Mouse (Mus musculus) layer of hippocampus, adult 11-12 months (tissue): ENCODE measurements around the gene Fmnl2.

Source experiments
- DNase-seq: peaks from one replicate; pipeline ENCODE4 v3.0.0; 2022; ENCODE audit warnings: low spot score

The Fmnl2 gene

DNA sequence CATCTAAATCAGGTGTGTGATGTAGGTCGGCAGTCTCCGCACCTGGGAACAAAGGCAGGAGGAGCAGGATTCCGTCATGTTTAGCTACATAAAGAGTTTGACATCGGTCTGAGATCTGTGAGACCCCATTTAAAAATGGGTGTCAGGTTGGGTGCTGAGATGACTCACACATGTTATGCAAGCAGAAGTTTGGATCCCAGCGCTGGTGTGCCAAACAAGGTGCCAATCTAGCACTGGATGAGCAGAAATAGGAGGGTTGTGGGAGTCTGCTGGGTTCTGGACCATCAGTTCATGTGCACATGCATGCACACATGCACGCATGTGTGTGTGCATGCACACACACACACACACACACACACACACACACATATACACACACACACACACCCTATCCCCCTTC, 129.4 kb downstream of the Fmnl2 start:
- DNase-seq = no peak

DNA sequence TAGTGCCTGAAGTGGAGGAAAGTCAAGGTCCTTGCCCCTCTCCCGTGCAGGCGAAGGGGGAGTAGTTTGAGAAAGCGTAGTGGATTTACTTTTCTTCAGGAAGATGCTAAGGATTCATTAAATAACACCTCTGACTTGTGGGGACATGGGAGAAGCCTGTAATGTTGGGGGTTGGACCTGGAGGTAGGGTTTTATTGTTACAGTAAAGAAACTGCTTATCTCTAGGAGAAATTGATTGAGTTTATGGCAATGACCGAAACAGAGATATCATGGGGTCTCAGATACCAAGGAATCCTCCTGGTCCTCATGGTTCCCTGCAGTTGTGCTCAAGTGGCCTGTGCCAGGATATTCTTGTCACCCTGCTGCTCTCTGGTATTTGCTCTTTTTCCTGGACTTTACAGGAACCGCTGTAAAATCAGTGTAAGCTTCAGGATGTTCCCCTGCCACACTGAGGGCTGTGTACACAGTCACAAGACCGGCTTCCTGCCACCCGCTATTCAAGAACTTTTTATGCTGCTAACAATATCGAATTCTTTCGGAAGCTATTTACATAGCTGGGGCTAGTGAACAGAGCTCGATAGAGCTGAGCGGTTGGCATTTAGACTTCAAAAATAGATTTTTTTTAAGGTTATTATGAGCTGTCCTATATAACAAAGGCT, 130.1 kb downstream of the Fmnl2 start:
- DNase-seq = no peak

DNA sequence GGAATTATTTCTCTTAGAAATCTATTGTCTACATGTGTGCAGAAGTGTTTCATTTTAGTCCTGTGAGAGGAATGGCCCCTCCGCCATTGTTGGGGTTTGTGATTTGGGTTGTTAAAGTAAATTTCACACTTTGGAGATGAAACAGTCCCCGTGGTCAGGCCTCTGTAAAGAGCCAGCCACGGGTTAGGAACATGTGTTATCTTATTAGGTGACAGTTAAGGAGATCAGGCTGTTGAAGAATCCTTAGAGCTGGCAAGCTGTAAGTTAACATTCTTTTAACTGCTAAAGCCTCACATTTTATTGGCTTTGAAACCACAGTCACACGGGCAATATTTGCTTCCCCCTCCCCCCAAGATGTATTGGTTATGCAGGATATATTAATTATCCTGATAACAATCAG, 131.7 kb downstream of the Fmnl2 start:
- DNase-seq = no peak

DNA sequence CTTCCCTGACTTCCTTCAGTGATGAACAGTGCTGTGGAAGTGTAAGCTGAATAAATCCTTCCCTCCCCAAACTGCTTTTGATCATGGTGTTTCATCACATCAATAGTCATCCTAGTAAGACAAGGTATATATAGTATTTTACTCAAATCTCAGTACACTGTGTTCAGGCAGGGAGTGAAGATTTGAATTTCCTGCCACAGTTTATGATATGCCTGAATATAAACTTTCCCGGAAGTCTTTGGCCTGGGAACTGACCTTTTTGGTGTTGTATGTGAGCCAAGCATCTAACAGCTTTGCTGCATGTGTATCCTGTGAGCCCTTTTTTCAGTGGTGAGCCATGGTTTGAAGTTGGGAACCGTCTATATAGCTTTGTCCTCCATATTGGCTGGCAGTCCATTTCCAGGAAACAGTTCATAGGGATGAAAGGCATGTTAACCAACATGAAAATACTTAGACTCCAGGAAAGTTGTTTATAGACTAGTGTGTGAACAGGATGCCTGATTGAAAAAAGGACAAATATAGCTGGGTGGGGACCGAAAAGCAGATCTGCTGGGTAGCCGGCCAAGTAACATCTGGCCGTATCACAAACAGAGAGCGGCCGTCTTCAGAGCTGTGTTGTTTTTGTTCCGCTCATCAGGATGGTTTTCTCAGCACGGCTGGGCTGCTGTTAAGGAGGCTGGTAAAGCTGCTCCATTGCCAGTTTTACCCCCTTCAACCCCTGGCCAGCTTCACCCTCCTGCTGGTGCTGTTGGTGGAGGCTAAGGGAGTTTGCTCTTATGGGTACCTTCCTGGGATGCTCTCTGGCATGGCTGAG, 133.4 kb downstream of the Fmnl2 start:
- DNase-seq = no peak

DNA sequence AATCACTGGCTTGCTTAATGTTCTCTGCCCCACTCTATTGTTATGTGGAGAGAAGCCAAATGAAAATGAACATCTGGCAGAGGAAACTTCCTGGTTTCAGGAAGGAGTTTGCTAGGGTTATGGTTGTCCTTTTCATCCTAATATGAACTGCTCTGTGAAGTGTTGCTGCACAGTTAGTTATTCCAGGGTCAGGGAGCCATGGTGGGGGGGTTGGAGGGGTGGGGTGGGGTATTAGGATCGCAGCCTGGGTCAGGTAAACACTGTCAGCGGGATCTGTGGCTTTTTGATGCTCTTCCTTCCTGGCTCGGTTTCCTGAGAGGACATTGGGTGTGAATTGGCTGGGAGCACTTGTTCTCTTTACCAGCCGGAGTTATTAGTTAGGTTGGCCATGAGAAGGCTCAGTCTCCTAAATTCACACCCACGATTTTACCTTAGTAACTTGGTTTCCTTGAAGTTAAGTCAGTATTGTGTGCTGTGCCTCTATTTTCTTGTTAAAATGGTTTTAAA, 134.1 kb downstream of the Fmnl2 start:
- no peak for DNase-seq

DNA sequence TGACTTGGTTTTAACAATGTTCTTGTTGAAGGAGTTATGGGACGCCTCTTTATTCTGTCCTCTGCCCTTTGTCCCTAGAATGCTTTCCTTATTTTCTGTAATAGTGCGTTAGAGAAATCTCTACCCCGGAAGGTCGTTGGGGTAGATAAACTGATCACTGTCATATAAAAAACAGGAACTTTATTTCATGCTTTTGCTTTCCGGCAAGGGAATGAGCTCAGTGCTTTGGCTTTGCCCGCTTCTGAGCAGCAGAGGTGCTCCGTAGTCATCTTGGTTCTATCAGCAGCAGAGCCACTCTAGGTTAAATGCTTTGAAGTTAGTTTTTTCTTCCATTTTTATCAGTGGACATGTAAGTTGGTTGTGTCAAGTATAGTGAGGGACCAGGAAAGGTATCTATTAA, 135.6 kb downstream of the Fmnl2 start:
- DNase-seq = no peak

DNA sequence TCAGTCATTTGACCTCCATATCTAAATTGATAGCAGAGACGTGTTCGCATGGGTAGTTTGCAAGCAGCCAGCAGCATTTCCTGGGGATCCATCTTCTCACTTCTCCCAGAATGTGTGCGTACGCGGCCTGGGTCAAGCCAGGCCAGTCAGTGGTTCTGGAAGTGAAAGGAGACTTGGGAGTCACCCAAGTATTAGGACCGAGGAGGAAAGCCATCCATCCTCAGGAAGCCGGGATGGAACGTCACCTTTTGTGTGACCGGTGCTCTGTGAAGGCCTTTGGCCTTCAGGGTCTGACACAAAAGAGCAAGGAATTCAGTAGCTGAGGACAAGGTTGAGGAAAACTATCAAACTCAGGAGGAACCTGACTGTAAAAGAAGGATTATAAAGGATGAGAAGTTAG, 136.9 kb downstream of the Fmnl2 start:
- no peak for DNase-seq

DNA sequence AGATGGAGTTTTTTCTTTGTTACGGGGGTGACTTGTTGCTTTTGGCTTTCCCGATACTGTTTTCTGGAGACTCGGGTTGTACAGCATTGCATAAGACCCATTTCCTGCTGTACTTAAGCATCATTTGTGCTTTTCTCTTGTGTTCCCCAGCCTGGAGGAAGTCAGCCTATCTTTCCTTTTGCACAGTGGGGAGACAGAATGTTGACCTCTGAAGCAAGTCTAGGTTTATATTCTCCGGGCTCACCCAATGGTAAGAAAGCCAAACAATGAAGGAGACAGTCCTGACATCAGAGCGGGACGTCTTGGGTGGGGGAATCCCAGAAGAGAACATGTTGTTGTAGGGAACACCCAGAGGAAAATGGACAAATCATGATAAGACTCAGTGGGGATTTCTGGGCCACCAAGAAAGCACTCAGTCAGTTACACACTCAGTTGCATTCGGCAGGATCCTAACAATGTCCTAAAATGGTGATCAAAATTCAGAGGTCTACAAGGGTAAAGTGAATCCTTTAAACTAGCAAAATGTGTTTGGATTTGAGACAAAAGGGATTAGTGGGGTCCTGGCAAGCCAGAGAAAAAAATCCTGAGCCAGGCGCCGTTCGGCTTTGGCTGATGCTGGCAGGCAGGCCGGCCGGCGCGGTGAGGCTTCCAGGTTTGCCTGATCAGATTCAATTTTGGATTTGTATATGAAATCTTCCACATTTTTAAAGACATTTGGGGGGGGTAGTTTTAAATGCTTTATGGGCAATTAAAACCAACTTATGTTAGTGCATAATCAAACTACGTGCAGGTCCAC, 140.5 kb downstream of the Fmnl2 start:
- DNase-seq = no peak

DNA sequence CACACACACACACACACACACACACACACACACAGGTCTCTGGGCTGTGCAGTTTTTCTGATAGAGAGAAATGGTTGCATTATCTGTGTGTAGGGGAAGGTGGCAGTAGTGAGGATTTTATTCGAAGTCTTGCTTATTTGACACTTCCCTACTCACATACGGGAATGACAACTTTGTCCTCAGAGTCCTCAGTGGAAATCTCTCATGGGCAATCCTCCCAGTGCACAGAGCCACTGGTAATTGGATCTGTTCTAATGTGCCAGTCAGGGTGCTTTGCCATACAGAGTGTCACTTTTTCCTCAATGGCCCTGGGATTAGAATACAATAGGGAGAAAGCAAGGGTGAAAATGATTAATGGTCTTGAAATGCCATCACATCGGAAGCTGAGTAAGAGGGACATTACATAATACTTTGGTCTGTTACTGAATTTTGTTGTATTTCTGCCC, 141.9 kb downstream of the Fmnl2 start:
- DNase-seq = no peak

DNA sequence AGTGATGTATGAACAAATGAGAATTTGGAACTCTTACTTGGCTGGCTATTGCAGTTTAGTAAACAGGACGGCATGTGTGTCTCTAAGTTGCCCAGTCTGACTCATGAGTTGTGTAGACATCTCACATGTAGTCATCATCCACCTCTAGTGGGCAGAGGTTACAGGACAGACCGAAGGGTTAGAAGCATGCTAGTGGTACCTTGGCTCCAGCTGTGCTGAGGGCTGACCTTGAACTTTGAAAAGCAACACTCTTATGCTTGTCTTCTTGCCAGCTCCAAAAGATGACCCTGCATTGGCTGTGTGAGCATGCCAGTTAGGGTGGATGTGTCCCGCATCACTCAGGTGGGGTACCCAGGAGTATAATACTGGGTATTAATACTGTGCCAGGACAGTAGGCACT, 142.8 kb downstream of the Fmnl2 start:
- no peak for DNase-seq

DNA sequence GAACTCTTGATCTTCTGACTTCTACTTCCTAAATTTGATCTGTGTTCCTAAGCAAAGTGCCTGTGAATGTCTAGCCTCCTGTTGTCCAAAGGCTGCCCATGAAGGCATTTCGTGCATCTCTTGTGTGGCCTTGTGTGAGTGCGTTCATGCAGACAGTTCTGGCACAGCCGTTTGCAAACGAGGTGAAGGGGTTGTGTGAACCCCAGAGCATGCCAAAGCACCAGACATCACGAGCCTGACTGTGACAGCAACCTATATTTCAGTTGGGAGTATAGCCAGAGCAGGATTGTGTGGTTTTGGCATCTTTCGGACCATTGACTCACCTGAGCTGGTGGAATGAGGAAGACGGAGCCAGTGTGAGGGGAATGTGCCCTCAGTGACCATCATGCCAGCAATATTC, 148.5 kb downstream of the Fmnl2 start:
- no peak for DNase-seq

DNA sequence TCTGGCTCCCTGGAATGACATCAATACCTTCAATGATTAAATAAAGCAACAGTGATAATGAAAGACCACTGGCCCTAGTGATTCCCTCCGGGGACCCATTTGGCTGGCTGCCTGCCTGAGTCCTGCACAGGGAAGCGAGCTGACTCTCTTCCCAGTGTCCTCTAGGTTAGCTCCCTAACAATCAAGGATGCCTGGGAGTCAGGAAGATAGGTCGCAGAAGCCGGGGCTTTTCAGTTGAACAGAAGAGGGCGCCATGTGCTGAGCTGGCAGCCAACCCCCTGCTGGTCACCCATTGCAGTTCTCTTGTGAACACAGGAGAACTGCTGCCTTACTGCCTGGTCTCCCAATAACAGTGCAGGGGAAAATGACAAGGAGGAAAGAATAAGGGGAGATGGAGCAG, 149.5 kb downstream of the Fmnl2 start:
- peak; percentile 69 for DNase-seq

DNA sequence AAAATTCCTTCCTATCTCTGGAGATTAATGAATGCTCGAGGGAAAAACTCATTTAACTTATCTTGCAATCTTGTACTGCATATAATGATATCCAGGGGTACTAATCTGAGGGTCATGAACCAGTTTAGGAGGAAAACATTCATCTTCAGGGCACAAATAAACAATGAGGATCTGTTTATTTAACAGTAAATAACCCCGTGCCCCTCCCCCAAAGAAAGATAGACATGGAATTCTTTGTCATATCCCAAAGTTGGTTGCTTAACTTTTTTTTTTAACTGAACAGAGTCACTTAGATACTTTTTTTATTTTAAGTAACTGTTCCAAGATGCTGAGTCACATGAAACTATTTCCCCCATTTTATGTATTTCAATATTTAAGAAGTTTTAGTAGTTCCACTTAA, 155.4 kb downstream of the Fmnl2 start:
- no peak for DNase-seq

DNA sequence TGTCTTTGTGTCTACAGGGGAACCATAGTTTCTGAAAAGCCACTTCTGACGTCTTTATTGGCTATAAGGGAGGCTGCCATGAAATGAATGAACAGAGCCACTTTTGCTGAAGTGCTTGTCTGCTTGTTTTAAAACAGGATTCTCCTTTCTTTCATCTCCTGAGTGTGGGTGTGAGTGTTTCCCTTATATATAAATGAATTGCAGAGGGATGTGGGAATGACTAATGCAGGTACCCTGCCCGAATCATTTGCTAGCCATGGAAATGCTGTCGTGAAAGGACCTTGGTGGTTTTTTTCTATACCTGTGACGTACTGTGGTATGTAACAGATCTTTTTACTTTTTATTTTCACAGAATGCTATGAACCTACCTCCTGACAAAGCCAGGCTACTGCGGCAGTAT, 156.8 kb downstream of the Fmnl2 start:
- no peak for DNase-seq

DNA sequence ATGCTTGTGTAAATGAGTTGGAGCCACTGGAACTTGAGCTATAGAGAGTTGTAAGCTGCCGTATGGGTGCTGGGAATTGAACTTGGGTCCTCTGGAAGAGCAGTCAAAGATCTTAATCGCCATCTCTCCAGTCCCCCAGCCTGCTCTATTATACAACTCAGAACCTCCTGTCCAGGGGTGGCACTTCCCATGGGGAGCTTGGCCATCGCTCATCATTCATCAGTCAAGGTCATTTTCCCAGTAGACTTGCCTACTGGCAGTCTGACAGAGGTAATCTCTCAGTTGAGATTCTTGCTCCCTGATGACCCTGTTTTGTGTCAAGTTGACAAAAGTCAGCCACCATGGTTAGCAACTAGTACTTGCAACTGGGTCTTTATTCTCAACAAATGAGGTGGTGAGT, 165.3 kb downstream of the Fmnl2 start:
- no peak for DNase-seq

DNA sequence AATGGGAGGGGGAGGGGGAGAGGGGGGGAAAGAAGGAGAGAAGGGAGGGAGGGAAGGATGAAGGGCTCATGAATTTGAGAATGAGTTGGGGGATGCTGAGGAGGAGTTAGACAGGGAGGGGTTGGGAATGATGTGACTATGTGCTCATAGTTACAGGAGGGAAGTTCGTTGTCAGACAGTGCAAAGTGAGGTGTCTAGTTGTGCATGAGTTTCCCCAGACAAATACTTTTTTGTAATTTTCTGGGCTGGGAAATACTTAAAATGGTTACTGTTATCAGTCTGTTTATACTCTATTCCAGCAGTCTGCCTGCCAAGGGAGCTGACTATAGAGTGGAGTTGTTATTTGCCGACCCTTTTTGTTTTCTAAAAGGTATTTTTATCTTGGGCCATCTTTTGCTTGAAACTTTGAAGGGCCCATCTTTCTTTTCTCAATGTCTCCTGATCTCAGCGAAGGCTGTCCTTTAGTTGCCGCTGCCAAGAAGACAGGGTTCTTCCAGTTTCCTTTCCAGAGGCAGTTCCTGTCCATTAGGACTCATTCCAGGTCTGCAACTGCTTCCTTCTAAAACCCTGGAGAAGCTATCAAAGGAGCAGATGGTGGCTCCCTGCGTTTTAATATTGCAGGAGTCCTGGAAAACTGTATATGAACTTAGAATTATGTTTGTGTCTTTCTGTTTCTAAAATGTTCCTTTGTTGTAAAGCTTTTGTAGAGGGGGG, 168.6 kb downstream of the Fmnl2 start:
- no peak for DNase-seq

DNA sequence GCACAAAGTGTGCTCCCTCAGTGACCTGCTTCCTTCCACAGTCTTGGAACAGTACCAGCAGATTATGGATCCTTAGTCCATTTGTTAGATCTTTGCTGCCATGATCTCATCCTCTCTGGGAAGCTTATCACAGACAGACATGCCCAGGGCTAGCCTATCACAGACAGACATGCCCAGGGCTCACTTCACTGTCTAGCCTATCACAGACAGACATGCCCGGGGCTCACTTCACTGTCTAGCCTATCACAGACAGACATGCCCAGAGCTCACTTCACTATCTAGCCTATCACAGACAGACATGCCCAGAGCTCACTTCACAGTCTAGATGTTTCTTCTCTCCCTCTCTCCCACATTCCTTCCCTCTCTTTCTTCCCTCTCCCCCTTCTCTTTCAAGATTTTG, 171.2 kb downstream of the Fmnl2 start:
- no peak for DNase-seq

DNA sequence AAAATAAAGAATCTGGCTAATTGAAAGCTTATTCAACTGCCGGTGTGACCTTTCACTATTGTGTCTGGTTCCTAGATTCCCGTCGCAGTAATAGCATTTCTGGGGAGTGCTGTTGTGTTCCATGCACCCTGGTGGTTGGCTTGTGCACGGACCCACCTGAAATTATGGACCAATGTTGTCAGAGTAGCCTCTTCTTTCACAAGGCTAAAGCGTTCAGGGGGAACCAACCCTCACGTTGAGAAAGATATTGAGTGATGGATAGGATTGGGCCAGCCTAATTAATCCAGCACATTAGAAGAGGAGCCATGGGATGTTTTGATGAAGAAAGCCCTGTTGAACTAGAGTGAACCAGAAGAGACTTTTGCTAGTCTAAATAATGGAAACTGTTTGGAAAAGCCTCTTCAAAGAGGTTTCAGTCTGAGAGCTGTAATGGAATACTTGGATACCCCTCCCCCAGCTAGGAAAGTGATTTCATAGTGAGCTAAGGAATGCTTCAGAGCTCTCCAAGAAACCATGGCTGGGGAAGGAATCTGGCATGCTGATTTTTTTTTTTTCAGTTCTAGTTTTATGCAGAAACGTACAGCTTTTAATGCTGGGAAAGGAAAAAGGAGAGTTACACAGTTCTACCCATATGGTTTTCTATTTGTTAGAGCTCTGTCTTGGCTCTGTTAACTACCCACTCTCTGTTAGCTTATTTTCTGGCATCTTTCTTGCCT, 172.2 kb downstream of the Fmnl2 start:
- DNase-seq = peak; percentile 28

DNA sequence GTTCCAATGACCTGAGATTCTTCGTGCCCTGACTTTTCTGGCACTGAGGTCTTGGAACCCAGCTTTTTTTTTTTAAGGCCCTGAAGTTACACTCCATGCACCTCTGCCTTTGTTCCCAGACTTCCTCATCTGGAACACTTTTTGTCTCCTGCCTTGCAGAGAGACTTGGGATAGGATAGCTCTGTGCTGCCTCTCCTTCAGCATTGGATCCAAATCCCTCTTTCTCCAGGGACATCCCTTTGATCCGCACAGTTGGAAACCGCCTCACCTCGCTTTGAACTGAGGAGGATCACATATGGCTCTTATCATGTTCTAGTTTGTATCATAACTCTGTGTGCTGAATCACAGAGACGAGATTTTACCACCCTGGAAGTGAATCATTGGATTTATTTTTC, 172.8 kb downstream of the Fmnl2 start:
- DNase-seq = no peak

DNA sequence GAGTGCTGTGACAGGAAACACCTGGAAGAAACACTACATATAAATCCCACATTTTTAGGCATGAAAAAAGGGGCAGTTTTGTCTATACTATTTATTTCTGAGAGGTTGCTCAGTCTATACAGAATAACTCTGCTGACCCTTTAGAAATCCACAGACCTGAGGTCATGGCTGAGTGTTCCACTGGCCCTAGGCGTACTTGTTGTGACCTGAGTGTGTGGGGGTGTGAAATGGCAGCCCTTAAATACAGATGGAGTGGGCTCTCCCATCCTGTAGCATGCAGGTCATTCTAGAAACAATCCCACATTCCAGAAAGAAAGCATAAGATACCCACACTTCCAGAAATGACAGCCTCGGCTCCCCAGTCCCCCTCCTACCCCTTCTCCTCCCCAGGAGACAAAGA, 180.6 kb downstream of the Fmnl2 start:
- no peak for DNase-seq

DNA sequence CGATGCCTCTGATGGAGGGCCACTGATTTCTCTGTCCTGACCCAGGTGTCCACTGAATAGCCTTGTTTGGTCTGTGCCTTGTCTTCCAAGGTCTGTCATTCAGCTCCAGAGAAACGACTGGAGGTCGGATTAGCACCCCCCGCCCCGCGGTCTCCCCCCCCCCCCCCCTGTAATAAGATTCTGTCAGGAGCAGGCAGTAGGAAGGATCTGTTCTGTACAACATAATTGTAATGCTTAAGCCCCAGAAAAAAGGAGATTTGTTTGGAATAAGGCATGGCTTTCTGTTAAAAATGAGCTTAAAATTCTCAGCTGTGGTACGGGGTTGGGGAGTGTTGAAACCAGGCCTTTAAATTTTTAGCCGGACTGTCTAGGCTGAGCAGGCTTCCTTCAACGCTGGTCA, 181.1 kb downstream of the Fmnl2 start:
- no peak for DNase-seq

DNA sequence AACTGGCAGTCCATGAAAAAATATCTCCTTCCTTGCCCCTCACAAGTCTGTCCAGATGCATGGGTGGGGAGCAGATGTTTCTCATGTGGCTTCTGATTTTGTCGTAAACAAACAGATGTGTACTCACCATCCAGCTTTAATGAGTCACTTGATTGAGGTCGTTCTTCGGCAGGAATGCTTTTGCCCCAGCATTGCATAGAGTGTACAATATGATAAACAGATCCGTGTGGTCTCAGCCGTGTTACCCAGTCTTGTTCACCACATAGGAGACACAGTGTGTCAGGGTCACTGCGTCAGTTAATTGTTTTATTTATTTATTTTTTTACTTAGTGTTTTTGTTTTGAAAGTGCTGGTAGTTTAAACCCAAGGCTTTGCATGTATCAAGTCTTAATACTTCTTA, 189.4 kb downstream of the Fmnl2 start:
- no peak for DNase-seq
